Mouse (Mus musculus) layer of hippocampus, adult 2 months (tissue): ENCODE measurements around the gene Mbtps2. TPM values are rescaled to one million over a fixed set of nuclear protein-coding genes. Genes with fewer than 3 reads are reported as not detected.

ENCODE experiments used
- DNase-seq, 2 experiments: peaks; one replicate each; pipeline ENCODE4 v3.0.0; 2022; ENCODE audit warnings: low spot score in 2 of 2
- H3K27ac ChIP-seq: fragments of 200-600 bp; 2 replicates; pipeline ENCODE4 v1.8.1; 2022
- H3K4me3 ChIP-seq: fragments of 200-600 bp; 2 replicates; pipeline ENCODE4 v1.8.1; 2022; ENCODE audit warnings: mild to moderate bottlenecking
- CTCF ChIP-seq: fragments of 200-600 bp; conservative IDR thresholded peaks from 2 replicates; pipeline ENCODE4 v1.8.1; 2022; ENCODE audit warnings: antibody characterized with exemption, mild to moderate bottlenecking, moderate library complexity
- total RNA-seq, 2 experiments: library from RNA; stranded (reverse); gene quantifications; 2 replicates each; pipeline ENCODE4 v1.2.3; 2021

The Mbtps2 gene
- total RNA-seq, 2 experiments from 2014 or later: 34.0 to 34.1 TPM

DNA sequence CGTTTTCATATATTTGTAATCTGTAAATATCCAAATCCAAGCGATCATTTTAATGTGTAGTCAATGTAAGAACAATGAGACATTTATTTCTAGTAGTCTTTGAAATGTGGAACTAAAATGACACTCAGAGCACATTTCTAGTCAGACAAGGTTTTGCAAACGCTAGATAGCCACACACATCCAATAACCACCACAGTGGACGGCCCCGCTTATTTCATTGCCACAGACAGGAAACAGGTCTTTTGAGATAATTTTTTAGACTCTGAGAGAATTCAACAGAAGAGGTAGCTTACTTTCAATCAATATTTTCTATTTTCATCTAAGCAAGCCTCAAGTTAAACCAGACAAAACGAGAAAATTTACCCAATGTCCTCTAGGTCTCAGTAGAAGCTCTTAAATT, 2.6 kb downstream of the Mbtps2 start:
- H3K27ac ChIP-seq: no peak overlapping the region
- no peak for TF ChIP-seq CTCF
- H3K4me3 ChIP-seq: no peak overlapping the region
- DNase-seq: no peak

DNA sequence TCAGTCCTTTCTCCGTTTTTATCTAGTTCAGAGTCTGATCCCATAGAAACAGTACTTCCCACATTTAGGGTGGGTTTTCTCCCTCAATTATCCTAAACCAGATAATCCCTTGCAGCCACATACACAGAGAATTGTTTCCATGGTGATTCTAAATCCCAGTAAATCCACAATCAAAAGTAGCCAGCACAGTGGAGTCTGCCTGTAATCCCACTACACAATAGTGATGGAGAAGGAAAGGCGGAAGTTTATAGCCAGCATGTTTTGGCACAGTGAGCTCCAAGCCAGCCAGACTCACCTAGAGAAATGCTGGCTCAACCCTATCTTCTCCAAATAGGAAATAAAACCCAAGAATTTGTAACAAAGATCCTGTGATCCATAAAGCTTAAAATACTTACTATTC, 3.9 kb downstream of the Mbtps2 start:
- no peak for DNase-seq
- H3K27ac ChIP-seq: peak overlapping the region; percentile 18; the same call in 1 of the 2 replicates
- no peak for TF ChIP-seq CTCF

DNA sequence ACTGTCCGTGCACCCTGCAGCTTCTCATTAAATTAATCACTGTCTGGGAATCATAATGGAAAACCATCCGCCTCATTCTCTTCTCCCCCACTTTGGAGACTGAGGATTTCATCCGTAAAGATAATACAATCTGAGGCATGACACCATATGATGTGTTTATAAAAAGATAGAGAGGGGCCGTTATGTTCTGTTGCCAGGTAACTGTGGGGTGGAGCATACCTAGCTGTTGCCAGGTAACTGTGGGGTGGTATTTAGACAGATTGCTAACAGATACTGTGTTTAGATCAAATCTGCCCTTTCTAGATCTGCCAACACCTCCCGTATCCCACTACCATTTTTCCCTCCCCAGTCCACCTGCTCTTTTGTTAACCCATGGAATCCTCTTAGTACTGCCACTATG, 11.5 kb downstream of the Mbtps2 start:
- no peak overlapping the region for H3K4me3 ChIP-seq
- DNase-seq: no peak
- no peak for TF ChIP-seq CTCF
- peak overlapping the region; percentile 82 for H3K27ac ChIP-seq

More for the DNA sequence above, 3.9 kb downstream of the Mbtps2 start:
- H3K4me3 ChIP-seq: no peak overlapping the region

DNA sequence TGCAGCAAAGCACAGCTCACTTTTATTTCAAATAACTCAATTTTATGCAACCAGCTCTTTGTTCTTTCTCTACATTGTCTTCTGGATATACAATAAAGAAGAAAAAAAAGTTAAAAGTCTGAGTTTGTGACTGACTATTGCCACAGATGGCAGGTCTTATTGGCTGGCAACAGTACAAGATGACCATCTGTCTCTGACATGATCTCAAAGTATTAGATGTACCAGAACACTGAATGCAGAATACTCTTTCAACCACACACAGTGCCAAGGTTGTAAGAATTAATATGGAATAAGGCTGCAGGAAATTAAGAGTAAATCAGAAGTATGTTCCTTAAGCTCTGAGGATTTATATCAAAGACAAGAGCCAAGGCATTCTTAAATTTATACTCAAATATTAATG, 12.1 kb downstream of the Mbtps2 start:
- peak overlapping the region; percentile 82 for H3K27ac ChIP-seq
- no peak for TF ChIP-seq CTCF
- no peak overlapping the region for H3K4me3 ChIP-seq
- DNase-seq: no peak

DNA sequence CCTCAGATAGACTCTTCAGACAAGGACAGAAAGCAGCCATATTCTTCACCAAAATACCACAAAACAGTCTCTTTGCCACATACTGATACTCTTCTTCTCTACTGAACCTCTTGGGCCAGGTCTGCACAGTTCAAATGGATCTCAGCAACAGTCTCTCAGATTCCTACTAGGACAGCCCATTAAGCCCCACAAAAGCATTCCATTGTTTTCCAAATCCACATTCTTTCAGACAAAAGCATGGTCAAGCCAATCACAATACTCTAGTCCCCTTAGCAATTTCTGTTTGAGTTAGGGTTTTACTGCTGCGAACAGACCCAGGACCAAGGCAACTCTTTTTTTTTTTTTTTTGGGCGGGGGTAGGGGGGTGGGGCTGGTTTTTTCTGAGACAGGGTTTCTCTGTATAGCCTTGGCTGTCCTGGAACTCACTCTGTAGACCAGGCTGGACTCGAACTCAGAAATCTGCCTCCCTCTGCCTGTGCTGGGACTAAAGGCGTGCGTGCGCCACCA, 19.4 kb downstream of the Mbtps2 start:
- Histone ChIP-seq H3K27ac (no peak overlapping the region), H3K4me3 (no peak overlapping the region)
- DNase-seq: no peak
- TF ChIP-seq CTCF: no peak

DNA sequence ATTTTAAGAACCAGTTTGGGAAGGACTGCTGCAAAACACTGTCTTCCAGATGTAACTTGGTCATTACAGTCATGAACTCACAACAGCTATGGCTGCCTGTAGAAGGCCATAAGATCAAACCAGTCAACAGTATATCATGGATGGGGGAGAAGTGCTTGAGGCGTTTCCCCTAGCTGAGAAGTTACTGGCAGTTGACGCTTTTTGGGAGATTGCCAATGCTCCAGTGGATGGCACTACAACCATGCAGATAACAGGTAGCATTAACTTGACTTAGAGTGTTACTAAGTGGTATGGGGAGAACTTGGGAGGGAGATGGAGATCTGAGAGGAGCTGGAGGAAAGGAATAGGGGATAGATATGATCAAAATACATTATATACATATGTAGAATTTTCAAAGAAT, 23.8 kb downstream of the Mbtps2 start:
- DNase-seq: no peak
- TF ChIP-seq CTCF: no peak
- no peak overlapping the region for H3K27ac ChIP-seq
- H3K4me3 ChIP-seq: no peak overlapping the region

DNA sequence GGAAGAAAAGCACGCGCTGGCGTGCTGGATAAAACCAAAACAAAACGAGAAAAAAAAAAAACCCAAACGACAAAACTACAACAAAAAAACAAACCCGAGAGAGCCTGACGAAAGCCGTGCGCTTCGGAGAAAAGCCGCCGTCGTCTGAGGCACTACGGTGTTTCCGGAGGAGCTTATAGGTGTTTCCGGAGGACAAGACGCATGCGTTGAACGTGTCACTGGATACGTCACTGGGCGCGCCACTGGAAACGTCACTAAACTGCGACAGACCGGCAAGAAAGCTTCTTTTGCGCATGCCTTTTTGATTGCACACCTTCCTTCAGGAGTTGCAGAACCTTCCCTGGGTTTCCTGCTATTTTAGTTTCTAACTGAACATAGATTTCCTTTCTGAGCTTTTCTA, 29.7 kb downstream of the Mbtps2 start, which contains the start of gene Yy2:
Yy2 (minus strand) TSS at position 146 of the 400 bp plus-strand sequence.
- Histone ChIP-seq H3K27ac (no peak within 1 kb of the TSS), H3K4me3 (no peak within 1 kb of the TSS)
- no peak for TF ChIP-seq CTCF
- no peak for DNase-seq

DNA sequence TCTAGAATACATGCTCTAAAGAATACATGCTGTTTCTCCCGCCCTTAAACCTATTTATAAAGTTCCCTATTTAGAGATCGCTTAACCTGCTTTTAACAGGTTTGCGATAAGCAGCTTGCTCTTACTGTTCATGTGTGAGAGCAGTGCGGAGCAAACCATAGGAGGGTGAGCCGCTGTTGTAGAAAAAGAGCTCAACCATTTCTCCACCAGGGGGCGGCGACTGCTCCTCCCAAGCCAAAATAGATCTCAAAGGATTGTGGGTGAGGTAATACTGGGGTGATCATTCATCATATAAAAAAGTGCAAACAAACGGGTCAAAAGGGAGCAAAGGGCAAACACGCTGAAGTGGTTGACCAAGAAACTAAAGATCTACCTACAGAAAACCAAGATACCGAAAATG, 34.7 kb downstream of the Mbtps2 start:
- Histone ChIP-seq H3K27ac (no peak overlapping the region), H3K4me3 (no peak overlapping the region)
- peak; percentile 56 for TF ChIP-seq CTCF
- DNase-seq: no peak

DNA sequence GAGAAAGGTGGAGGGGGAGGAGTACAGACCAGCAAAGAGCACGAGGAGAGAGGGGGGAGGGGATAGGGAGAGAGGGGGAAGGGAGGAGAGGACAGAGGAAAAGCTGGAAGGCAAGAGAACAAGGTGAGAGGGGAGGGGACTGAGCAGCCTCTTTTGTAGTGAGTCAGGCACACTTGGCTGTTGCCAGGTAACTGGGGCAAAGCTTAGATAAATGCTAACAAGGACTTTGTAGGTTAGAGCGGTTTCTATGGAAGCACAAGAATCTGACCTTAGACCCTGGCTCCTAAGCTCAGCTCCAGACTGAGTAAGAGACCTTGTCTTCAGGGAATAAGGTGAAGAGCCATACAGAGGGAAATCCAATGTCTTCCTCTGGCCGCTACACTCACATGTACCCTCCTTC, 51.4 kb downstream of the Mbtps2 start:
- H3K27ac ChIP-seq: no peak overlapping the region
- no peak overlapping the region for H3K4me3 ChIP-seq
- DNase-seq: no peak
- TF ChIP-seq CTCF: no peak

DNA sequence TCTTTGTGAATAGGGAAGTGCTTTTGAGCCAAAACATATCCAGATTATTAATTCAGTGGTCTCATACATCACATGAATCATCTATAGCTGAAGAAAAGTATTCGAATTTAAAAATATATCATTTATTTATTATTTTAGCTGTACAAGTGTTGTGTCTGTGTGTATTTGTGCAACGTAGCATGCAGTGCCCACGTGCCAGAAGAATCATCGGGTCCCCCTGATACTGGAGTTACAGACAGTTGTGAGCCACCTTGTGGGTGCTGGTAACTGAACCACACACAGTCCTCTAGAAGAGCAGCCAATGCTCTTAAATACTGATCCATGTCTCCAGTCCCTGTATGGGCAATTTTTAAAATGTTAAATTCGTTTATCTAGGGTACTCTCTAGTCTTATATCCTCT, 92.1 kb downstream of the Mbtps2 start:
- Histone ChIP-seq H3K4me3 (no peak overlapping the region), H3K27ac (no peak overlapping the region)
- no peak for DNase-seq
- no peak for TF ChIP-seq CTCF

DNA sequence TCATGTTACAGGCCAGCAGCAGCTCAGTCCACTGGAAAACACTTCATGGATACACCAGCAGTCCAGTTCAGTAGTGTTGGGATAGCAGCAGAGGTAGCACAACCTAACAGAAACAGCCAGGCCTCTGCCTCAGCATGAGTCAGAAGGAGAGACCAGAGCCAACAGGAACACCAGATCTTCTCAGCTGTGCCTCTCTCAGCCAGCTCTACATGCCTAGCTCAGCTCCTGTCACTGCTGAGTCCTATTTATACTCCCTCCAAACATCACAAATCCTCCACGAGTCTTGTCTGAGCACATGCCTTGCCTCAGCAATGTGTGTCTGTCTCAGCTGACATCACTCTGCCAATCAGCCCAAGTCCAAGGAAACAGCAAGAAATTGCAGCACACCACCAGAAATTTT, 94.0 kb downstream of the Mbtps2 start:
- no peak overlapping the region for H3K4me3 ChIP-seq
- no peak overlapping the region for H3K27ac ChIP-seq
- TF ChIP-seq CTCF: no peak
- DNase-seq: no peak

DNA sequence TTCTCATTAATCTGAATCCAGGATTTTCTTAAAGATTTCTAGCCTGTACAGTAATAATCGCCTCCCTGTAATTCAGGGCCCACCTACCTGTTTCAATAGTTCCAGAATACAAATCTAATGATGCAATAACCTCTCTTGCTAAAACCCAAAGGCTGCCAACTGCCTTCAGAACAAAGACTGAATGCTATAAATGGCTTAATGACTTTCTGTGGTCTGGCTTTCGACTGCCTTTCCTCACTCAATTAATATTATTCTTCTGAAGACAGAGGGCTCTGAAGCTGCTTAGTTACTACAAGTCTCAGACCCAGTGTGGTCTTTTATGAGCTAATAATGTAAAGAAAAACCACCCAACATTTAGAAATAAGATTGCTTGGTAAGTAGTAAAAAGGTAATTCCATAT, 96.6 kb downstream of the Mbtps2 start:
- no peak overlapping the region for H3K4me3 ChIP-seq
- DNase-seq: no peak
- no peak for TF ChIP-seq CTCF
- no peak overlapping the region for H3K27ac ChIP-seq

DNA sequence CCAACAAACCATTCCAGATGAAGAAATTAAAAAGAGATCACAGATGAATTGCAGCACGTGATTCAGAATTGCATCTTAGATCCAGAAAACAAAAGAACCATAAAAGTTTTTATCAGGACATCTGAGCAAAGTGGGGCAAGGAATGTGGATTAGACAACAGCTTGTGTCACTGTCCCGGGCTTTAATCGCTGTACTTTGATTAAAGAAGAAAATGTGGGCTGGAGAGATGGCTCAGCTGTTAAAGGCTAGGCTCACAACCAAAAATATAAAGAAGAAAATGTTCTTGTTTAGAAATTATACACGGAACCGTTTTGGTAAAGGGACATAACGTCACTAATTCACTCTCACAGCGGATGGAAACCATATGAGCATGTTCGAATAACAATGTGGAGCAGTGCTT, 98.5 kb downstream of the Mbtps2 start:
- no peak for TF ChIP-seq CTCF
- no peak overlapping the region for H3K4me3 ChIP-seq
- H3K27ac ChIP-seq: no peak overlapping the region
- no peak for DNase-seq

DNA sequence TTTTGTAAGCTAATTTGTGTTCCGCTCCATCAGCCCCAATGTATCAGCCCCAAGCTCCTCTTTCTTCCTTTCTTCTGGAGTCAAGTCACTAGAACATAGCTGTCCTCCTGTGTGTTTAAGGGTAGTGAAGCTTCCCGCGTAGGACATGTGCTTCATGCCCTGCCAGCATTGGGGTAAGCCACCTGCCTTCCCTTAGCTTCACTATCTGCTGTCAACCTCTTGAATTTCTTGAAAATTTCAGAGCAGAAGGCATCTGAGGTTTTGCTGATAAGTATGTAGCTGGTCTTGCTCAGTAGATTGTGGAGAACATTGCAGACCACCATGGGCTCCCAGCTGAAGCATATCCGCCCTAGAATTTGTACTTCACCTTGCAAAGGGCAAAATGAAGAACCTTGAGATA, 105.4 kb downstream of the Mbtps2 start:
- Histone ChIP-seq H3K4me3 (no peak overlapping the region), H3K27ac (no peak overlapping the region)
- DNase-seq: no peak
- TF ChIP-seq CTCF: no peak
